Mouse (Mus musculus) central nervous system, embryonic 14 days (tissue): Measurements from ENCODE around the gene Rnf150. TPM values are rescaled to one million over a fixed set of nuclear protein-coding genes. Genes with fewer than 3 reads are reported as not detected.

ENCODE experiments used
- polyA plus RNA-seq: library from polyadenylated mRNA; depleted of rRNA; stranded (reverse); fragments of >200 nt; gene quantifications from 2 replicates; pipeline ENCODE4 v1.2.3, GENCODE M21; 2012; rRNA removed

The Rnf150 gene
- 7.8 and 8.7 TPM in 2 replicates for polyA plus RNA-seq

DNA sequence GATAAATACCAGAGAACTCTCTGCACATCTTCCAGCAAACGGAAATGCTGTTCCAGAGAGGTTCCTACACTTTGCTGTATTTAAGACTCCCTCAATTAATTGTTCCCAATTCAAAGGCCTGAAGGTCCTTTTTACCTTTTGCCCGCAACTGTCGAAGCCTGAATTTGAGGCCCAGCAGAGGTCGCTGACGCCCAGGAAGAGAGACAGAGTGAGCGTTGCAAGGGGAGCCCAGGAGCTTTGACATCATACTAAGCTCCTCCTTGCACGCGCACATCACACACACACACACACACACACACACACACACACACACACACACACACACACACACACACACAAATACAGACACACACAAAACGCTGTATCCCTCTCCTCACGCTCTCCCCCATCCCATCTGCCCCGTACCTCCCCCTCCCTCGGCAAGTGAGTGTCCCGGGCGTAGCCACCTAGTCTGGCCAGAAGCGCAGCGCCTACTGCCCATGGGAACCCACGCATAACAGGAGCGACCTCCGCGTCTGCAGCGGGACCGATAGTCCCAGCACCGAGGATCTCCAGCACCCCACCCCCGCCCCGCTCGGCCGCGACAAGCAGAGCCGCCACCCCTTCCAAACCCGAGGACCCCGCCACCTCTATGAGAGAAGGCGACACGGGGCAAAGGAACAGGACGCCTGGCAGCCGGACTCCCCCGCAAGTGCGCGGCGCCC lies at the start of gene Rnf150:
Rnf150 (plus strand) TSS at position 316 of the 704 bp plus-strand sequence.

Other genes starting within 250 kb of the Rnf150 start
- 67.3 and 69.4 TPM in 2 replicates for gene Zfp330, start 89.2 kb upstream of the Rnf150 start, polyA plus RNA-seq